Mouse (Mus musculus): ENCODE measurements around the gene Bub1. TPM values are rescaled to one million over a fixed set of nuclear protein-coding genes. Genes with fewer than 3 reads are reported as not detected.
A peak's percentile ranks its signal among the peaks of the same experiment; 100 is the strongest.

The Bub1 gene
- total RNA-seq, 2 experiments from 2014 or later = 0.17 to 0.26 TPM

- intact Hi-C loops (cut with DNase I) = no loop called here
- no peak for DNase-seq
Measured at GRCm38 (mm10) chr2:127778451-127778850, 53.2 kb downstream of the Bub1 start.

GRCm38 (mm10) chr2:127775013-127775412 lies 56.7 kb downstream of the Bub1 start:
- intact Hi-C loops (cut with DNase I) = no loop called here

GRCm38 (mm10) chr2:127774578-127774941 lies 57.1 kb downstream of the Bub1 start:
- intact Hi-C loops (cut with DNase I) = no loop called here
- no peak for DNase-seq

More at GRCm38 (mm10) chr2:127775013-127775412, 56.7 kb downstream of the Bub1 start:
- DNase-seq = no peak

DNA sequence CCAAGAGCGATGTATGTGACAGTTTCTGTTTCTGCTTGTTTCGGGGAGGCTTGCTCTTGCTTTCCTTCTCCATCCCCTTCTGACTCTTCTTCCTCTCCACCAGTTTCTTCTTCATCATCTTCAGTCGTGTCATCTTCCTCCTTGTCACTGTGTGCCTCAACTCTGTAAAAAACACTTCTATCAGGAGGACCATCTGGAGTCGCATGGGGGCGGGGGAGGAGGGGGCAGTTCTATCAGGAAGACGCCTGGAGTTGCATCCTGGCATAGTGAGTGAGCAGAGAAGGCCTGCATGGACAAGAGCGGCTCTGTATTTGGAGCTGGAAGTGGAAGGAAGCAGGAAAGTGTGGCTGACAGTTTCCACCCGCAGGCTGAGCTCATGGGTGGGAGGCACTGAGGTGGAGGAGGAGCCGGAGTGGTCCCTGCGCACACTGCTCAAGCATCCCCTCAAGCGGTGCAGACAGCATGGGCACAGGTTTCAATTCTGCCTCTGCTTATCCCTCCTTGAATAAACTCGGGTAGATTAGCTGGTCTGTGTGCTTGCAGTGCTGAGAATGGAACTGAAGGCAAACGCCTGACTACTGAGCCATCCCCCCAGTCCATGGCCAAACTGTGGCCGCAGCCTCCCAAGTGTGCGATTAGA lies 57.6 kb downstream of the Bub1 start:
- DNase-seq = no peak

DNA sequence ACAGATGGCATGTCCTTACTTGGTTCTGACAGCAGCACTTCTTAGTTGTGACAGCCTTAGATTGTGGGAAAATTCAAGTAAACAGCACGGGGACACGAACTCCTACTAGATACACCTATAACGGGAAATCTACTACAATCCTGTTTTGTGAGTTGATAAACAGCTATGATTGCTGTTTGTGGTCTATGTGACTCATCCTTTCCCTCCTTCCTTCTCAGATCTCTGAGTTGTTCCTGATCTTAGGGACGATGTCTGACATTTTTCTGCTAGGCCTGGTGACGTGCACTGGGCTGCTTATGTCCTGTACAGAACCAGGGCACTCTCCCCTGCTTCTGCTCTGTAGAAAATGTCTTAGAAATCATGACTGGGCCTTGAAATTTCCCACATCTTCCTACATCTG lies 70.1 kb downstream of the Bub1 start:
- intact Hi-C loops (cut with DNase I) = no loop called here
- no peak for DNase-seq

More for the DNA sequence above, 57.6 kb downstream of the Bub1 start:
- intact Hi-C loops (cut with DNase I) = no loop called here

DNA sequence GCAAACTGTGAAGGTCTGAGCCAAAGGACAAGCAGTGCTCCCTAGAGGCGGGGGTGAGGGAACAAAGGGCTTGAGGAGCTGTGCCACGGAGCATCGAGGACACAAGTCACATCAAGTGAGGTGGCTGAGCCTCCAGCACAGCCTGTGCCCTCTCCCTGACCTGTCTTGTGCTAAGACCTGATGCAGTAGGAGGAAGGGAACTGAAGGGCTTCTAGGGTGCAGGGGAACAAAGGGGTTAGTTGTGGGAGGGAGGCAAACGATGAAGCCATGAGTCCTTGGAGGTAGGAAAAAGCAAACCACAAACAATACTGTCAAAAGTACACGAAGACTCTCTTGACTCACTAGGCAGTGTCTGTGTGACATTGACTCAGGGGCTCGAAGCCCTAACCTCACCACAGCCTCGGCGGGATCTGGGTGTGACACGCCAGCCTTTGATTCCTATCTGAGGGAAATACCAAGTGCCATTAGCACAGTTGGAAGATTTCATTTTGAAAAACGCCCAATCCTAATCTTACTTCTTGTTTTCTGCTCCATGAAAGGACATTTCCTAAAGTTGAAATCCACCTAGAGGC lies 71.2 kb downstream of the Bub1 start:
- no peak for DNase-seq
- intact Hi-C loops (cut with DNase I) = no loop called here

DNA sequence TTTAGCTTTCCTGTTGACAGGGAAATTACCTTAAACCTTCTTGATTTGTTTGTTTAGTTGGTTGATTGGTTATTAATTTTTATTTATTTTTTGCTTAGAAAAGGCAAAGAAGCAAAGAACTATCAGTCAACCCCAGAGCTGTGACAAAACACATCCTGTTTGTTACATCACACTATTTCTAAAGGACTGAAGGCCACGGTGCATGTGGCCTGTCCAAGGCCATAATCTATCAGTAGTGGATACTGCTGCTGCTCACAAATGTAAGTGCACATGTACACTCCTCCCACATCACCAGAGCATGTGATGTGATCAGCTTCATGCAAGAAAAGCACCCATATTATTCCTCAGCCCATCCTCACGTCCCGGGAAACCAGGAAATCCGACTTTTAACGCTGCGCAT lies 71.7 kb downstream of the Bub1 start:
- intact Hi-C loops (cut with DNase I) = no loop called here
- DNase-seq = no peak

- no peak for DNase-seq
- intact Hi-C loops (cut with DNase I) = no loop called here
Measured at GRCm38 (mm10) chr2:127759157-127759880, 72.3 kb downstream of the Bub1 start.

DNA sequence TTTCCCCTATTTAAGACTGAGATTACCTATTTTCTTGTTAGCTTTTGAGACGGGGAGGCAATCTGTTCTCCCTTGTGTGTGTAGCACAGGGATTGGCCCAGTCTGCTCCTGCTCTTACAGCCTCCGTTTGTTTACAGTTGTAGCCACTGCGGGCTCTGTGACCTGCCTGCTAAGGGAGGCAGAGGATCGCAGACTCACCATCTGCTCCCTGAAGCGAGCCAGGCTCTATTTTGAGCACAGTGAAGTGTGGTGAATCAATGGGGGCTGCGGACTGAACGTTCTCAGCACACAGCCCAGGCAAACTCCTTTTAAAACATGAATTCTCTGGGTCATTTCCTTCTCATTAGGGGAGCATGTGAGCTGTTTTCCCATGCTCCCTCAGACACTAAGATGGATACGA lies 74.5 kb downstream of the Bub1 start:
- intact Hi-C loops (cut with DNase I) = no loop called here
- peak in 1 of 2 experiments; percentile 23 for DNase-seq

GRCm38 (mm10) chr2:127754113-127754512 lies 77.6 kb downstream of the Bub1 start:
- intact Hi-C loops (cut with DNase I) = no loop called here
- no peak for DNase-seq

GRCm38 (mm10) chr2:127751849-127752610 lies 79.6 kb downstream of the Bub1 start:
- intact Hi-C loops (cut with DNase I) = no loop called here
- no peak for DNase-seq

Other genes starting within 250 kb of the Bub1 start
- 1 to 10 TPM; 2.1 TPM for gene Zfp661, start 244.8 kb downstream of the Bub1 start, total RNA-seq (2021)
- 10 to 100 TPM; 81.4 to 91.4 TPM for gene Mrps5, start 244.6 kb downstream of the Bub1 start, total RNA-seq (2021)
- gene Mal, start 175.2 kb downstream of the Bub1 start, total RNA-seq (2021) = 1 to 10 TPM; 1.6 to 4.4 TPM
- 1 to 10 TPM; 1.7 to 2.3 TPM for gene Mall, start 101.9 kb downstream of the Bub1 start, total RNA-seq (2021)
- gene Nphp1, start 43.0 kb downstream of the Bub1 start, total RNA-seq (2021) = 10 to 100 TPM; 19.0 to 23.6 TPM
- 100 to 1,000 TPM; 105 to 118 TPM for gene Mtln, start 39.4 kb downstream of the Bub1 start, total RNA-seq (2021)
- under 1 TPM; 0.07 to 0.23 TPM for gene Acoxl, start 7.0 kb upstream of the Bub1 start, total RNA-seq (2021)